Mouse (Mus musculus) brain, adult 2 months (tissue): ENCODE measurements around the gene Gm6020.
A peak's percentile ranks its signal among the peaks of the same experiment; 100 is the strongest.
"Not testable (repeated sequence)": the region's sequence is repeated elsewhere in the genome, so short reads cannot be mapped to it uniquely, and the experiment has no call there.

Source experiments
- DNase-seq: peaks from one replicate; pipeline ENCODE4 v3.0.0; 2011; ENCODE audit warnings: low read depth, low spot score

Gm6020 gene

DNA sequence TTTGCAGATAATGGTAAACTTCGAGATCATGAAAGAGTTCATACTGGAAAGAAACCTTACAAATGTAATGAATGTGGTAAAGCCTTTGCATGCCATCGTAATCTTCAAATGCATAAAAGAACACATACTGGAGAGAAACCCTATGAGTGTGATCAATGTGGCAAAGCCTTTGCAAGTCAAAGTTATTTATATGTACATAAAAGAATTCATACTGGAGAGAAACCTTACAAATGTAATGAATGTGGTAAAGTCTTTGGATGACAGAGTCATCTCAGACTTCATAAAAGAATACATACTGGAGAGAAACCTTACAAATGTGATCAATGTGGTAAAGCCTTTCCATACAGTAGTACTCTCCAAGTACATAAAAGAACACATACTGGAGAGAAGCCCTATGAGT, at the start of gene Gm6020:
Gene Gm6020, plus strand, starts transcription at position 301 of the 400 bp plus-strand sequence.
- DNase-seq, result not testable (repeated sequence)

- DNase-seq, result no peak
Measured at GRCm38 (mm10) chr19:61138655-61139054, 45.0 kb upstream of the Gm6020 start.

GRCm38 (mm10) chr19:61140342-61141206, 43.1 kb upstream of the Gm6020 start, which contains the start of gene Zfp950:
Zfp950 (minus strand) TSS chr19:61140840.
- peak; percentile 98 for DNase-seq

DNA sequence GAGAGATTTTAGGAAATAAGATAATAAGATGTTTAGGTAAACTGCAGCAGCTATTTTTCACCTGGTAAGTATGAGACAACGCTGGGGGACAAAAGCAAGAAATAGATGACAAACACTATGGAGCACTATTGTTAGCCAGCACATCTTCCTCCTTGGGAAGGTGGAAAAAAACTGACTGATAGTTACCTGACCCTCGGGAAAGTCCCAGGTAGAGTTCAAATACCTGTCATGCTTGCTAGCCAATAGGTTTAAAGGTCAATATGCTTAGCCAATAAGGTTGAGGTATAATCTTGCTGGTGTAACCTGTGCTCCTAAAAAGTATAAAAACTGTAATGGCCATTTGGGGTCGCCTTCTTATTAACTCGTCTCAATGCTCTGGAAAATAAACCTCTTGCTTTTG, 42.4 kb upstream of the Gm6020 start:
- DNase-seq, result no peak

DNA sequence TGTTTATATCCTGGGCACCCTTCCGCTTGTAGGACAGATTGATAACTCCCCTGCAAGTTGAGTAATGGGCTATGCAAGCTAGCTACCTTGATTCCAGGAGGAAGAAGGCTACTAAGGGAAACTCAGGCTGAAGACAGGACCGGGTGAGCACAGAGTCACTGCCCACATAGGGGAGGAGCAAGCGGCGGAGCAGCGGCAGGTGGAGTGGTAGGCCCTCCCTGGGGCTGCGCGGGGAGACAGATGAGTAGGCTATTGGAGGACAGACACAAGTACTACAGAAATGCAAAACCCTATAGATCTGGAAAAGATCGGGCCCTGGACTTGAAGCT, 32.4 kb upstream of the Gm6020 start:
- DNase-seq, result peak; percentile 35

DNA sequence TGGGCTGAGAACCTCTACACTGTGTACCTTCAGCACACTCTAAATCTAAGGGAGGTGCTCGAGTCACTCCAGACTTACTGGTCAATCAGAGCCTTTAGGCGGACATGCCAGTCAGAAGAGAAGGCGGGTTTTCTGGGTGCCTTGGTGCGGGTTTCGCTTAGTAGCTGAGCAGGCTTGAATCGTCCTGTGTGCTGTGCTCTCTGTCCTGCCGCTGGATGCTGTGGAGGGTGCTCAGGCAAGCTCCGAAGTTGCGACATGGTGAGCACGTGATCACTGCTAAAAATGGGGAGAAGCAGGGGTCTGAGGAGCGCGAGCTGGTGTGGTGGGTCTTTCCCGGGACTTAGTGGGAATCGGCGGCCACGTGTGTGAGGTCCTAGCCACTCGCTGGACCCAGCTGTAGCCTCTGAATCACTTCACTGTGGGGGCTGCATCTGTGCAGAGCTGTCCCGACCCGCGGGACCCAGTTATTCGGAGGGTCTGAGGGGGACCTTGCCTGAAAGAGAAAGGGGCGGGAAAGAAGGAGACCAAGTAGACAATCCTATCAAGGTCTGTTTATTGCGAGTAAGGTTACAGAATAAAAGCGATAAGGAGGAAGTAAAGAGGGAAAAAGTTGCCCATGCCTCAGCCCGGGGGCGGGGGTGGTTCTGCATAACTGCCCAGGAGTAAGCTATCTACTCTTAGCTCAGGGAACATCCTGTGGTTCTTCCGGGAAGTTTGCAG, 31.8 kb upstream of the Gm6020 start:
- DNase-seq, result peak; percentile 35

DNA sequence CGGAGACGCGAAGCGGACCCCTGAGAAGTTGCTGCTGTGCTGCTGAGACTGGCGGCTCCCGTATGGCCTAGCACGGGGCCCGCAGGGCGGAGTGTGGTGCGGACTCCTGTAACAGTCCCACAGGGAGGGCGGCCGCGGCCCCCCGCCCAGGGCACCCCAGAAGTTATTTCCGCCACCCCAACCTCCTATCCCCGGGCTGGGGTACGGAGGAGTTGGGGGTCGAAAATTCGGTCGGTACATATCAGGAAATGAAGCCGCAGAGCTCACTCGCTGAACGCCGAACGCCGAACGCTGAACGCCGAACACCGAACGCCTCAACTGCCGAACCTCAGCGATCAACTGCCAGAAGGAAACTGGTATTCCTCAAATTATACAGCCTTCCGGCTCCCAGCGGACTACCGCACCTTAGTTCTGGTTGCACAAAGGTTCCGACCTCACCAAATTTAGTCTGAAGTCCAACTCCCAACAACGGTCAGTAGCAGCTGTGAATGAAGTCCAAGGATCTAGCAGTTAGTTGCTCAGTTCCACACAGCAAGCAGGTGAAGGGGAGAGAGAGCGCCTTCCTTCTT, 7.8 kb upstream of the Gm6020 start, which contains the start of gene Gm7102:
Gene Gm7102, minus strand, starts transcription at position 554 of the 569 bp plus-strand sequence.
- no peak for DNase-seq

GRCm38 (mm10) chr19:61199316-61199715, 15.6 kb downstream of the Gm6020 start:
- peak; percentile 87 for DNase-seq

GRCm38 (mm10) chr19:61199836-61200235, 16.1 kb downstream of the Gm6020 start:
- DNase-seq, result peak; percentile 9

- DNase-seq, result not testable (repeated sequence)
Measured at GRCm38 (mm10) chr19:61207506-61207905, 23.8 kb downstream of the Gm6020 start.

- peak; percentile 33 for DNase-seq
Measured at GRCm38 (mm10) chr19:61223706-61224328, 40.1 kb downstream of the Gm6020 start.

GRCm38 (mm10) chr19:61224678-61225525, 41.2 kb downstream of the Gm6020 start:
- peak; percentile 10 for DNase-seq

DNA sequence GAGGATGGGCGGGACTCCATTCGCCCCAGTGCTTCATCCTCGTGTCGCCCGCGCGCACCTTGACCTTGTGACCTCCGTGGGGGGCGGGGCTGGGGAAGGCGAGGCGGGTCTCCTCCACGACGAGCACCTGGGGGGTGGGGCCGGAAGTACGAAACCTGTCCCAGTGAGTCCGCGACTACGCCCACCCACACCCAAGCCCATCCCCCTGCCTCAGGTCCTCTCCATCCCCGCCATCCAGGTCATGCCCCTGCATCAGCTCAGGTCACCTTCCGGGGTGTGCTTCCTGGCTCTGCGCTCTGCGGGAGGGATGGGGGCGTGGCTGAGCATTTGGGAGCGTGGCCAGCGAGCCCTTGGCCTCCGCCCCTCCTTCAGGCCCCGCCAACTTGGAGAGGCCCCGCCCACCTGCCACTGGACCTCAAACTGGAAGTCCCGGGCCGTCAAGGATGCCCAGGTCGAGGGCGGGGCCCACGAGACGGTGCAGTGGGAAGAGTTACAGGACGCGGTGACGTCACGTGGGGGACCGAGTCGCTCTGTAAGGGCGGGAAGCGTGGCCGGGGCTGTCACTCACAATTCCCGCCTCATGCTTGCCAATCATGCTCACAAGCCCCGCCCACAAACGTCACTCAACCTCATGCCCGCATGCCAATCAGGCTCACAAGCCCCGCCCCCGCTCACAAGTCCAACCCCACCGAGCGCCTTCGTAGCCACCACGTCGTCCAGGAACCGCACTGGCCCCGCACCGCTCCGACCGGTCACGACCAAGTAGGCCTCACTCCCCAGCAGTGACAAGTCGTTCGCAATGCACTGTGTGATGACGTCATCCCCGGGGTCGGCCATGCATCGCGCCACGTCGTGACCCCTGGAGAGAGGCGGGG, 42.1 kb downstream of the Gm6020 start:
- DNase-seq, result peak; percentile 95

GRCm38 (mm10) chr19:61226401-61226927, 42.8 kb downstream of the Gm6020 start:
- no peak for DNase-seq

GRCm38 (mm10) chr19:61226928-61227854, 43.5 kb downstream of the Gm6020 start:
- DNase-seq, result peak; percentile 97

- peak; percentile 6 for DNase-seq
Measured at GRCm38 (mm10) chr19:61227941-61228701, 44.4 kb downstream of the Gm6020 start, which contains the start of gene Csf2ra. Csf2ra (minus strand) TSS chr19:61228429.
